Mouse (Mus musculus): Measurements from ENCODE around the gene Tff3.
A peak's percentile ranks its signal among the peaks of the same experiment; 100 is the strongest.

Gene Tff3

DNA sequence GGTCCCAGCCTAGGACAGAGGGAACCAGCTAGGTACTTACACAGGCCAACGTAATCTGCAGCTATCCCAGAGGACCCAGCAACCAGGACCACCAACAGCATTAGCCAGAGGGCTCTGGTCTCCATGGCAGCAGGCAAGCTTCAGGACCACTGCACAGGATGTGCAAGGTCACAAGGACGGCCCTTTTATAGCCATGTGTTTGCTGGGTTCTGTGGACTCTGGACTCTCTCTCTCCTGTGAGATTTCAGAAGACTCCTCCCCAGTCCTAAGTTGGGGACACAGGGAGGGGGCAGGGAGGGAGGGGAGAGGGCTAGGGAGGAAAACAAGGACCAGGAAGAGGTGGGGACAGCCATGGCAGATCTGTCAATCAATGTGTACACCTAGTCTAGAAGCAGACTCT, at the start of gene Tff3:
Tff3 (minus strand) TSS at position 195 of the 400 bp plus-strand sequence.
- no peak for DNase-seq

DNA sequence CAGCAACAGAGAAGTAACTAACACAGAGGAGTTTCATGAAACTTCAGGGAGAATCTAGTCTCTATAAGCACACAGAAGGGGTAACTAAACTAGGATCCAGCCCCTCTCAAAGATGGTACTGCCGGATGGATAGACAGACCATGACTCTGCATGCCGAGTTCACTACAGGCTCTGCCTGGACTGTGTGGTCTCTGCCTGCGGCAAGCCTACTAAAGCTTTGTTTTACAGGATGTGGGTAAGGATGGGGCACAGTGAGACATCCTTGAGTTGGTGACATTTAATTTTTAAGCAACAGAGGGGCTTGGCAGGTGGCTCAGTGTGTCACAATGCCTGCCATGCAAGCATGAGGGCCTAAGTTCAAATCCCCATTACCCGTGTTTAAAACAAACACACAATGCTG, 46.9 kb upstream of the Tff3 start:
- no peak for DNase-seq

DNA sequence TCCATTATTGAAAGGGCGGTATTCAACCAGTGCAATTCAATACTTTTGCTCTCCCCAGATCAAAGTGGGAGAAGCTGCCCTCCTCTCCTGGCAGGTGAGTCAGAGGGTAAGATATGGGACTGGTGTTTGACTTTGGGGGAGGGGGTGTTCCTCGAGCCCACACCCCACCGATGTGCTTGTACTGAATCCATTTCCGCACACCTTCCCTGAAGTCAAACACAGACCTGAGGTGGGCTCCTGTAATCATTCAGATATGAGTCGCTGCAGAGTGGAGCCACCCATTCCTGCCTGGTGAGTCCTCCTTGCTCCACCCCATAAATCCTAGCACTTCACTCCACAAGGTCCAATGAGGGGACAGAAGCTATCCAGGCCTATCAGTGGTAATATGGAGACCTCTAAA, 40.4 kb upstream of the Tff3 start:
- no peak for DNase-seq

DNA sequence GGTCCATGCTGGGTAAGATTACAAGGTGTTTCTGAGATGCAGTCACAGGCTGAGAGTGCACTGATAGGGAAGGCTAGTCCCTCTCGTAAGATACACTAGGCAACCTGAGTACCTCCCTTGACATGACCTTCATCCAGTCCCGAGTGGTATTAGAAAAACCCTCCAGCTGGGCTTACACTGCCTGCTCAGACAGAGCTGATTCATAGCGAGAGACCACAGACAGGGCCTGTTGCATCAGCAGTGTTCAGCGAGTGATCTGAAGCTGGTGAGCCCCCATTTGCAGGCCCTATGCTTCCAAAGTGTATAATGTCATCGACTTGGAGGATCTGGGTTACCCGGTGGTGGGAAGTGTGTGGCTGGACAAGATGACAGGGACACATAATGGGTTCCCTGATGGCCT, 35.7 kb upstream of the Tff3 start, which contains the start of gene Tff1:
Tff1 (minus strand) TSS at position 151 of the 400 bp plus-strand sequence.
- DNase-seq: no peak

DNA sequence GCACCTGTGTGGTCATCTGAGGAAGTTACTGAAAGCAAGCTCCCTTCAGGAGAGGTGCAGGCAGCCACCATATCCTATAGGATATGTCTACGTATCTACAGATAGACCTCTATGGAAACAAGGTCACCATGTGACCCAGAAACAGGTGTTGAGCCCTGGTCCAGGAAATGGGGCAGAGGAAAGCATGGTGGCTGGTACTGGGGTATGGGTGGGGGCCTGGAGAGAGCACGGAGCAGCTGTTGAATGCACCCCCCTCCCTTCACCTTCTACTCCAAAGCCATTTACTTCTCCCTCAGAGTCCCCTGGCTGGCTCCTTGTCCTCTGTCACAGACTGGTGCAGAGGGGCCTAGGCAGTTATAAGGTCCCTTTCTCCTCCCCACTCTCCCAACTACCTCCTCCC, 34.4 kb upstream of the Tff3 start:
- no peak for DNase-seq

DNA sequence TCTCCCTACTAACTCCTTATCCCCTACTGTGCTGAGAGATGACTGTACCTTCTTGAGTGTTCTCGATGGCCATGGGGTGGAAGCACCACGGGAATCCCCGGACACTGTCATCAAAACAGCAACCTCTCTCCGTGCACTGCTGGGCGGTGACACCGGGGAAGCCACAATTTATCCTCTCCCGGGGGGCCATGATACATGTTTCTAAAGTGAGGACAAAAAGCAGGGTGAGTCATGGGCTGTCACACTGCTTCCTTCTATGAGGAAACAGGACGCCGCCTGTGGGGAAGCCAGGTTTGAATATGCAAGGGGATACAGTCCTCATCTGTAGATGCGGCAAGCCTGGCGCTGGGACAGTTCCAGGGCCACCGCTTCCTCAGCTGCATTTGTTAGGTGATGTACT, 33.2 kb upstream of the Tff3 start:
- no peak for DNase-seq

DNA sequence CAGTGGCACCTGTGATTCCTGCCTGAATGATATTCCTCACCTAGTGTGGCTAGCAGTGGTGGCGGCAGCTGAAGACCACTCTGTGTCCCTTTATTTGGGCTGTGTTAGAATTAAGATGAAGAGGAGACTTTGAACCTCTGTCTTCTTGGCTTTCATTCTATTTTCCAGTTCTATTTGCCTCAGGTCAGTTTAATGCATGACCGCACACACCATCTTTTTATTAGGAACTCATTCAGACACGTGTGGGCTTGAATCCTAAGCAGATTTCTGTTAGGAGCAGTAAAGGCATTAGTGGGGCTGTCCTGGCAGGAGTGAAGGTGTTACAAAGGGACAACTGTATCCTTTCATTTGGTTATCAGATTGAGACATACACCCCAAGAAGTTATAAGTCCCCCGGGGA, 30.8 kb upstream of the Tff3 start:
- no peak for DNase-seq

DNA sequence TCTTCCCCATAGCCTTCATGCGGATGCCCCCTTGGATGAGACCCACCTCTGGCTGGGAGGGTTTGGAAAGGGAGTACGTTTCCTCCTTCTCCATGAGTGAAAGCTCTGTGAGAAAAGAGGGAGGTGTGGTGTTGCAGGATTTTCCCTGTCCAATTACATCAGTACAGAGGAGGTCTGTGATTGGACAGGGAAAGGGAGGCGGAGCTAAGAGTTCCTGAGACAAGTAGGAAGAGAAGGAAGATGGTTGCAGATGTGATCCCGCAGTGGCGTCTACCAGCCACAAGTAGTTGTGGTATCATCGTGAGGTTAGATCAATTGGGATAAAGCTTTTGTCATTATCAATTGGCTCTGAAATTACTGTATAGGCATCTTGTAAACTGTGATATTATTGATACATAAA, 28.5 kb upstream of the Tff3 start:
- no peak for DNase-seq

DNA sequence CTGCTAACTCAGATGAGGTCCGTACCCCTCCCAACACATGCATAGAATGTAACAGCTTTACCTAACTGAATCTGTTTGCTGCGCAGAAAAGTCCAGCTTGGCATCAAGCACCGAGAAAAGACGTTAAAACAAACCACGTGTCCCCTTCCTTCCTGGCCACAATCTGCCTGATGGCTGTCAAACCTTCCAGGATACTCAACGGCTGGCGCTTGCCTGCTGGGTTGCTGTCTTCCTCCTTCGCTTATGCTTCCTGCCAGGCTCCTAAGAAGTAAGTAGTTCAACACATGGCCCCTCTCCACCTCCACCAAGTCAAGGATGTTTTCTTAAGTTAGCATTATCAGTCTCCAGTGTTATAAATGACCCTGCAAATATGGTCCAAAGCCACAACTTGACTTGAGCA, 24.3 kb upstream of the Tff3 start:
- DNase-seq: no peak

DNA sequence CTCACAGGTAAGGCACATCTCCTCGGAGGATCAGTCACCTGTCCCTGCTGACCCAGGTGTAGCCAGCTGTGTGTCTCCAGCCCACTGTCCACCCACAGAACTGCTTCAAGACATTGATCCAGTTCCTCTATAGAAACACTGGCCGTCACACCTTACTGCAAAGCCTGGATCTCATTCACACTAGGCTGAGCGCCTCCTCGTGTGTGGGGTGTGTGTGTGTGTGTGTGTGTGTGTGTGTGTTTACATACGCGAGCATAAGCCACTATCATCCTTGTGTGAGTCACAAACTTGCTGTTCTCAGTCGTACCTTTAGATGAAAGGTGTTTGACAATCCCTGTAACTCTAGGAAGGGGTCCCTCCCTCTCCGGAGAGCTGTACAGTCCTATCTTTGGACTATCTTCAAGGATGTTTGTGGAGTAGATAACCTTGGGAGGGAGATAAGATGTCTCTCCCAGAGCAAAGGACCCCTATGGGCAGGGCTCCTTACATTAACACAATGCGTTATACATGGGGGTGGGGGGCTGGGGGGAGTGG, 23.6 kb upstream of the Tff3 start:
- DNase-seq: no peak

DNA sequence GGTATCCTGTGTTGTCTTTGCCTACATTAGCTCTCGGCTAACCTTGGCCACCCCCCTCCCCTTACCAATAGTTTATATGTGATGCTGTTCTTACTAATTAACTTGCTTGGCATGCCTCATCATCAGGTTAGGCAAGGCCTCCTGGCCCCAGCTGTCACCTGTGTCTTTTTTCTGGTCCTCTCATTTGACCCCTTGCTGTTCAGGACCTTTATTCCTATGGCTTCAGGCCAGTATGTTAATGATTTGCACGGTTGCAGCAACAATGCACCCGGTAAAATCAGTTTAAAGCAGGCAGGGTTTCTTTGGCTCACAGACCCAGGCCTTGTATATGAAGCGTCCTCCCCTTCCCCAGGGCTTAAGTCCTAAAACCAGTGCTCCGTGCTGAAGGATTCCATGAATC, 23.1 kb upstream of the Tff3 start:
- no peak for DNase-seq

DNA sequence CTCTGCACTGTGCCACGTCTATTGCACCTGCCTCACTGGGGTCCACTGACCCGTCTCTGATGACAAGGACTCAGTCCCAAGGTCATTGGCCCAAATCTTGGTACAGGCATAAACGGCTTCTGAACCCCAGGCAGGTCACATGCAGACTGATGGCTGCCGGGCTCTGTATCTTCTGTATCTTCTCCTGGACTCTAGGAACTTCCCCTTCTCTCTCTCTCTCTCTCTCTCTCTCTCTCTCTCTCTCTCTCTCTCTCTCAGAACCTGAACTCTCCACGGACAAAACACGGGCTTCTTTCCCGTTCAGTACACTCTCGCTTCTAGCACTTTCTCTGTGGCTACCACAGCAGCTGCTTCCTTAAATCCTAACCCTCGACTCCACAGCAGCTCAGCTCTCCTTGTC, 16.6 kb upstream of the Tff3 start:
- no peak for DNase-seq

DNA sequence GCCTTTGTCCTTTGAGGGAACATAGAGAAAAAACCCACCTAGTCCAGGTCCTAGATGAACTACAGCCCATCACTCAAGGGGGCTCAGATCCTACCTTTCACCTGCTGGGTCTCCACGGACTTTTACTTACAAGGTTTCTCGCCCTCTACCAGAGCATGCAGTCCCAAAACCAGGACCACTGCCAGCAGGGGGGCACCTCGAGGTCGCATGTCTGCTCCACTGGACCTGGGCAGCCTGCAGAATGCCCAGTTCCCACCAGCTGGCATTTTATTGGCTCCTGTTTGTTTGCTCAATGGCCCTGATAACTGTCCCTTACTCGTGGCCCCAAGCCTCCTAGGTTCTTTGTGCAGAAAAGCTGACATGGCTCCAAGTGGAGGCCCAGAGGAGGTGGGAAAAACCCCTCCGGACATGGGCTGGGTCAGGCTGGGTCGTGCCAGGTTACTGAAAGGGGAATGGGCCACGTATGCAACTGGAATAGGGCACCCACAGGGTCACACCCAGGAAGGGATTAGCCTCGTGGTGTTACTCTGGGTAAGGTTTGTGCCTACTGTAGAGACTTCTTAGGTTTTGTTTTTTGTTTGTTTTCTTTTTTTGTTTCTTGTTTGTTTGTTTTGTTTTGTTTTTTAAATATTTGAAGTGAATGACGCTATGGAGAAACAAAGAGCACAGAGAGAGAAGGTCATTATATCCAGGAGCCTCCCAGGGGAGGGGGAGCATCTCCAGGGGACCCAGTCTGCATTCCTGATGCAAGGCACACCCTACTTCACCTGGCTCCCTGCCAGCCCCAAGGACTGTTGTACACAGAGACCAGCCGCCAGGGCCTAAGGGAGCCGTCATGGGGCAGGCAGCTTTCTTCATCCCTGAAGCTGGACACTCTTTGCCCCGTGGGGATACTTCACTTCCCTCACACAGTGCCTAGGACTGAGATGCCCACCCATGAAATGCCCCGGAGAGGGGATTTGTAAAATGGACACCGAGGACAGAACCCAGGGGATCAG, 14.9 kb upstream of the Tff3 start, which contains the start of gene Tff2:
Tff2 (minus strand) TSS at position 243 of the 998 bp plus-strand sequence.
- DNase-seq: peak; percentile 15

DNA sequence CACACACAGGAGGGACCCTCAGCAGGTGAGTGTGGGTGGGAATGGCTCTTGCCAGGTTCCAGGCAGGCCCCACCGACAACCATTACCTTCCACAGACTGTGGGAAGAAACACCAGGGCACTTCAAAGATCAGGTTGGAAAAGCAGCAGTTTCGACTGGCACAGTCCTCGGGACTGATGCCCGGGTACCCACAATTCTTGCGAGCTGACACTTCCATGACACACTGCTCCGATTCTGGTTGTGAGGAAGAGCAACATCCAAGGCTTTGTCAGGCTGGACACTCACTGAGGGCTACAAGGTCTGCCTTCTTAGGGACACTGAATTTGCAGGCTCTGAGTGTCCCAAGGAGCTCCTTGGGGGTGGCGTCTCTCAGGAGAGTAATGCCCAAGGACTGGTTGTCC, 12.7 kb upstream of the Tff3 start:
- DNase-seq: no peak

DNA sequence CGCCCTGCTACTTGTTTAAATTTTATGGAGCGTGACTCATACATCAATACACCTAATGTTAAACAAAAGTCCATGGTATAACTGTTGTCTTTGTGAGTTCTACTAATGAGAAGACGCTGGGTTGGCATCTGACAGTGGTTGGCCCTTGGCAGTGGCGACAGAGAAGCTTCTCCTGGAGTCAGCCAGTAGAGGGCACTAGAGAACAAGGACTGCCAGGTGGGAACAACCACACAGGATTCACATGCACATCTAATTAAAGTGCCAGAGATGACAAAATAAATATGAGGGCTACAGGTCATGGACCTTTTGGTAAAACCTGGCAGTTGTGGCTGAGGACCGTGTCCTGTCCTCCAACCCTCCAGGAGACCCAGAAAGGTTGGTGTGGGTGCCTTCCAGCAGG, 9.0 kb upstream of the Tff3 start:
- peak; percentile 54 for DNase-seq

DNA sequence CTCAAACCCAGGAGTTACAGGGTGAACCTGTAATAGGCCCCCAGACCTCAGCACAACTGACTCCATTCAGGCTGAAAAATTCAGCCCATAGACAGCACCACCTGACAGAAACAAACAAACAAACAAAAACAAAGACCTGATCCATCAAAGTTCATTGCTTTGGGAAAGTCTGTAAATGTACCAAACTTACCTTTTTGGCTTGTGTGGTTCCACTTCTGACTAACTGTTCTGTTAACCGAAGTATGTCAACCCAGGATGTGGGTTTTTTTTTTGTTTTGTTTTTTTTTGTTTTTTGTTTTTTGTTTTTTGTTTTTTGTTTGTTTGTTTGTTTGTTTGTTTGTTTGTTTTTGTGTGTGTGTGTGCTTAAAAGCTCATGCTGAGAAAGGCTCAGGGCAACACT, 7.4 kb upstream of the Tff3 start:
- no peak for DNase-seq

DNA sequence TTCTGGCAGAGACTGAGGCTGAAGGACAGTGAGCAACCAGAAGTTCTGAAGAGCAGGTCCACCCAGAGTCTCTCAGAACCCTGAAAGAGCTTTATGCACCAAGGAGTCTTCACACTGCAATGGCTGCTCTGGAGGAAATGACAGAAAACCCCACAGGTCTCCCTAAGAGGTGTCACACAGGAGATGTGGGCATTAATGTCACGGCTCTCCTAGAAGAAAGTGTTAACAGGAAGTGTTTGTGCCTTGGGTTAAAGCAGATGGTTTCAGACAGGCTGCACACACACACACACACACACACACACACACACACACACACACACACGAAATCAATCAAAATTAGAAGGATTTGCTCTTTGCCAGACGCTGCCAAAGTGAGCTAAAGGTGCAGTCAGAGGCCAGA, 6.8 kb upstream of the Tff3 start:
- DNase-seq: no peak

DNA sequence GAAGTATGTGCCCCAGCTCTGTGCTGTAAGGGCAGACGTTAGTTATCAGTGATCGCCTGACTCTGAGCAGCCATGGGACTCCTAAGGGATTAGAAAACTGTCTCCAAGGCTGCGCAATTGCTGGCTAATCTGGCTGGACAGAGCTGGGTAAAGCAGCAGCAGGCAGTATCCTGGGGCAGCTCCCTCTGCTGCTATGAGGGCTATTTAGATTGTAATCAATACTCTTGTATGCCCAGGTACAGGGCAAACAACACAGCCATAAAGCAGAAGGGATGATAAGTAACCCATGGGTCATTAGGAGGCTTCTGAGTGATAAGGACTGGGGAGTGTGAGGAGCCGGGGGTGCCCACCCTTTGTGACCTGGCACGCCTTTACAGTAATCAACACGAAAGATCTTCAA, 5.5 kb upstream of the Tff3 start:
- DNase-seq: no peak

DNA sequence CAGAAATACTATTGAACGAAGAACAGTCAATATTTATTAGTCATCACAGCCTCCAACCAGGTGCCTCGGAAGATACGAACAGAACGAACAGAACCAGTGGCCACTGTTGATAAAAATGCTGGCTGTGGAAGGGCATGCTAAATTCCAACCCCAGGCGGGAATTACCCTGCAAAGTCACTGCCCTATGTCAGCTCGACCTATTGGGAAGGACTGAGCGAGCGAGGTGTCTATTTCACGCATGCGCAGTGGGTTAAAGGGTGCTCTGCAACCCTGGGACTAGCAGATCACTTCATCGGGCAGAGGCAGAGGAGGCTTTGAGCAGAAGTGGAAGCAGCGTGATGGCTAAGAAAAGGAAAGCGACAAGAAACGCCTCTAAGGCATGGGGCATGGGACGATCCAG, 4.3 kb upstream of the Tff3 start:
- DNase-seq: peak; percentile 41

DNA sequence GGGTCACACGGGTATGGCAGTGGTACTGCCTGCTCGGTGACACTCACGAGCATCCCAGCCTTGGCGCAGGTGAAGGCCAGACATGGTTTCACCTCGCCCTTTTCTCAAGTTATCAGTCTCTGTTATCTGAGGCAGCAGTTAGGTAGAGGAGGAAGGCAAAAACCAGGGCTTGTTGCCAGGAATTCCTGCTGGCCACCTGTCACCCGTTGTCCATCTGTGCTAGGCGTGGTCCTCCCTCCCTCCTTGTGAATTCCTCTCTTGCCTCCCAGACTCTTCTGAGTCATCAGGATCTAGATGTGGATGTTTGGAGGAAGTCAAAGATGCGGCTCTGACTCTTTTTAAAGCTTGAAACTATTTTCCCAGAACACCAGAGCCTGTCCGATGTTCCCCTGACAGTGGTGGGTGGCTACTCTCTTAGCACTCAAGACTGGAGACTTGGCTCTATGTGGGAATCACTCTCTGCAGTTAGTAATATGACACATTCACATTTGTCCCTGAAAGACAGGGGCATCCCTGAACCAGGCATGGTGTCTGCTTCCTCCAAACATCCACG, 1.9 kb upstream of the Tff3 start:
- DNase-seq: no peak

DNA sequence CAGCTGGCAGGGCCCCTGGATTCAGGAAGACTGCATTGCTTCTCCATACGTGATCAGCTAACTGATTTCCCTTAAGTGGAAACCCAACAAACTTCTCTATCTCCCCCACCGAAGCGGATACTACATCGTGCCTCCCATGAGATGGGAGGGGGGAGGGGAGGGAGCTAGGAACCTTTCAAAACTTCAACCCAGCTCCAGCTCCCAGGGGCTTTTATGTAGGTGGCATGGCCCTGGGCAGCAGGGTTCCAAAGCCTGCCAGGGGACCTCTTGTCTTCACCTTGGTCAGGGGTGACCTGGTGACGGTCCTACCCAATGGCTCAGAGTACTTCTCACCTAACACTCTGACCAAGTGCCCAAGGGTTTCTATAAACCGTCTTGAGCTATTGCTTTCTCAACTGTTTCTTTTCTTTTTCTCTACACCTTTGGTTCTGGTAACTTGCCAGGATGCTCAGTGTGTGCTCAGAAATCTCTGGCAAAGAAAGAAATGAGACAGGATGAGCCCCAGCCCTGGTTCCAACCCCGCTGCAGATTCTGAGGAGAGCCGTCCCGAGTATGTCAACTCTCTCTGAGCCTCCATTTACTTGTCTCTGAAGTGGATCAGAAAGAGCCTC, 633 bp downstream of the Tff3 start:
- DNase-seq: no peak

DNA sequence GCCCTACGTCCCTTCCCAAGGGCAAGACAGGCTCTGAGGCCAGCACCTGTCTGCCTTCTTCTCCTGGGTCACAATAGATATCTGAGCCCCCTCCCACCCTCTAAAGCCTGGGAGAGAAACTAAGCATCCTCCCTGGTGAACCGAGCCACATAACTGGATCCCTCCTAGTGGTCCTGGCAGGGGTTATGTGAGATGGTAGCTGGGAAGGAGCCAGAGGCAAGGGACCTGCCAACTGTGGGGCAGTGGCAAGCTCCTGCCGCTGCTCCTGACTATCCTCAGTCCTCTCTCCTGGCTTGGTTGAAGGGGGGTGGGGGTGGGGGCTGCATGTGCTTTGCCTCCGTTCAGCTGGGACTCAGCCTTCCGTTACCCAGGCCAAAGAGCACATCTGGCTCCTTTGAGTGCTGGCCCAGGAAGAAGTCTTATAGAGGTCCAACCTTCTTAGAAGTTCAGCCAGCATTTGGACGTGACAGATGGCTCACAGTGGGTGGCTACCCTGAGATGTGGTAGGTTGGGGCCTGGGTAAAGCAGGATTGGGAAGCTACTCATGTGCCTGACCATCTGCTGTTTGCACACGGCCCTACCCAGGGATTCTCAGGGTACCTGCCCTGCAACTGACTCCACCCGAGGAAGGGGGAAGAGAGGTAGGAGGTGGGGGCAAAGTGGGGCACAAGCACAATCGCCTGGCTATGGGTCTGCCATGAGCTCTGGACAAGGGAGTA, 3.7 kb downstream of the Tff3 start:
- DNase-seq: no peak

DNA sequence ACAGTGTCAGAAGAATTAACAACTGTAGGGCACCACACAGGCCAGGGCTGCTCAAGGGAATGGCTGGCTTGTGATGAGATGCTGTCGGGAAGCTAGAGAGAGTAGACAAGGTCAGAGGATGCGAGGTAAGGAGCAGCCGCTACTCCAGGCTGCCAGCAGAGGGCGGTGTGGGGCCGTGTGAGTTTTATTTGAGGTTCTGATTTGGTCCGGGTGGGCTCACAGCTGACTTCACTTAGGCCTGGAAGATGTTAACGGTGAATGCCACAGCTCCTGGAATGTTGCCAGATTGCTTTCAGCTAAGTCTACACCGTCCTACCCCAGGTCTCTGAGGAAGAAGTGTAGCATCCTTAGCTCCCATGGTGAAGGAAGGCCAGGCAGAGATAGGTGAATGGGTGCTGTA, 7.5 kb downstream of the Tff3 start:
- DNase-seq: peak; percentile 74
